Mouse (Mus musculus) inflammation-experienced regulatory T-cells (primary cell): ENCODE results near the gene Alg9. TPM values are rescaled to one million over a fixed set of nuclear protein-coding genes. Genes with fewer than 3 reads are reported as not detected.

Source experiments
- polyA plus RNA-seq, 2 experiments: library from polyadenylated mRNA; unstranded; fragments of 100-300 nt; shearing (Covaris generic); gene quantifications; one replicate each; pipeline ENCODE4 v1.2.1; 2017

Alg9 gene
- 10 to 100 TPM; 22.4 to 27.9 TPM for polyA plus RNA-seq

DNA sequence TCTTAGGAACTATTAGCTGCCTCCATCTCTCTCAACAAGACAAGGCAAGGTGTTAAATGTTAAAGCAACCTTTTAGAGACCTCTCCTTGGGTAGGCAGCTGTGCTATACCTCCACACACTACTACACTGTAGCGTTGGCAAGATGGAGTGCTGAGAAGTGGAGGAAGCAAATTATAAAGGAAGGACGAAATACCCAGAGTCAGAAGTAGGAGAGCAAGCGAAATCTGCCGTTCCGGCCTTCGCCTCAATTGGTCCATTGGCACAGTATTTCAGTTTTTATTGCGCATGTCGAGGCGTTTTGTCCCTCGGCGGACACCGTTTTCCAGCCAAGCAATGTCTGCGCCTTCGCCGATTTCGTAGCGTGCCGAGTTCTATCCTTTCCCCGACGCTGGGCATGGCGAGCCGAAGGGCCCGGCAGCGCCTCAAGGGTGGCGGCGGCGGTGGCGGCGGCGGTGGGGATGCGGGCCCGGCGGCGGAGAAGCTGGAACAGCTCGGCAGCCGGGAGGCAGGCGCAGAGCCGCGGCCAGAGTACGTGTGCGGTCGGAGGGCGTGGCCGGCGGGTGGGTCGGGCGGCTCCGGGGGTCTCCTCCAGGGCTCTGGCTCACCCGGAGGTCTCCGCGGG lies at the start of gene Alg9, which contains the start of gene 1110032A03Rik:
Gene Alg9 (plus strand): TSS at position 29 of the 622 bp plus-strand sequence.
Gene 1110032A03Rik (minus strand): TSS at position 530 of the 622 bp plus-strand sequence.

DNA sequence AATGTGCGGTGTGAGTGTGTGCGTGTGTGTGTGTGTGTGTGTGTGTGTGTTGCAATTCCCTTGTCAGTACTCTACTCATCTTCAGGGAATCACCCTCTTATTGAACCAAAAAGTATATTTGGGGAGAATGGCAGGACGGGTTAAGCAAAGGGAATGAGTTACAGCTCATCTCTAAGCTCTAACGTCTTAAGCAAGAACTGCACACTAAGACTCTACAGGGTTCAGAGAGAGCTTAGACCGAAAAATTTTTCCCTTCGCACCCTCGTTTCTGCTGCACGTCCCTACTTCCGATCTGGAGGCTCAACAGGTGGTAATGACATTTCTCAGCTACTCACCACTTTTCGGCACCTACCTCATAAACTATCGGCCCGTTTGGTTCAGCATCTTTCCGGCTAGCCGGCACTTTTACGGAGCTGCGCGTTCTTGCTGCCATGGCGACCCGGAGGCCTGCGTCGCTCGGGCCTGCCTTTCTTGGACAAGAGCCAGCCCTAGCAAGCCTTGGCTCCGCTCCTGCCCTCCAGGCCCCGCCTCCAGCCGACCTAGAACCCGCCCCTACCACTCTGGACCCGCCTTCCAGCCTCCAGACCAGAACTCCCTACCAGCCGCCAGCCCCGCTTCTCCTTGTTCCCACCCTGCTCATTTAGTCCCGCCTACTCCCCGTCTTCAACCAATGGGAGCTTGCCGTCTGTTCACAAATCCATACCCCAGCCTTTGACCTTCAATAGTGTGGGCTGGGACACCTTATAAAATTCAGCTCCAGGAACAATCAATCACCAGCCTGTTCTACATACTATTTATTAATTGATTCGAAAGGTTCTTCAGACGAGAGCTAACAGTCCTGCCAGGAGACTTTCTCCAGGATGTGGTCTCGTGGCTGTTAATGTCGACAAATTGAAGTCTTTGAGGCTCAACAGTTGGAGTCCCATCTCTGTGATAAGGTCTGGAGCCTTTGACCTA lies 35.6 kb upstream of the Alg9 start, which contains the start of gene Dixdc1:
Gene Dixdc1 (minus strand): TSS at position 604 of the 957 bp plus-strand sequence.

DNA sequence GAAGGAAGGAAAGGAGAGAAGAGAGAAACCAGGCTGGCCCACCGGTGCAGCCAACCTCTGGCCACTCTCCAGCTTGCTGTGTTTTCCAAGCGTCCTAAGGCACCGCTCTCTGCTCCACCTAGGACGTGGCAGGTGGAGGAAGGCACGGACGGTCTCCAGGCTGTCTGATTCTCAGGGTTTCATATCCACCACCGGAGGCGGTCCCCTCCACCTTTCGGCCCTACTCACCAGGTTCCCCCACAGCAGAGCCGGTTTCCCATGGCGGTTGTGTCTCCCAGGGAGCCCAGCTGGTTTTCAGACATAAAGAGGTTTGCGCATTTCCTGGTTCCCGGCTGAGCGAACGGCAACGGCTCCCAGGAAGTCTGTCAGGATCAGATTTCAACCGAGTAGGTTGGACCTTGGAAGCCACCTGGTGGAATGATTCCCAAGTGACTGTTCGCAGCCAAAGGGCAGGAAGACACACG lies 28.6 kb upstream of the Alg9 start, which contains the start of gene 2310030G06Rik:
Gene 2310030G06Rik (minus strand): TSS at position 323 of the 464 bp plus-strand sequence.

DNA sequence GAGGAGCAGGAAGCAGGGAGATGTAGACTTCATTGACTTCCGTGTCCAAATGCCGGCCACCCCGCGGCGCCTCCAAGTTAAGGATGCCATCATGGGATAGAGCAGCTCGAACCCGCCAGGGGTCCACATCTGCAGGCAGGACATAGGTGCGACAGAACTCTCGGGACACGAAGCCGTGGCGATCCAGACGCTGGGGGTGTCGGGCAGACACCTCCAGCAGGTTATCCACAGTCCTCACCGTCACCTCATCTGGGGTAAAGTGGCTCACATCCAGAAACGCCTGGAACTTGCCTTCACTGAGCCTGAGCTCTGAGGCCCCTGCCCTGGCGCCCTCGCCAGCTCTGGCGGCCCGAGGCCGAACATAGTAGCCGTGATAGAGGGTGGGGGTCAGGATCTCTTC lies 23.5 kb upstream of the Alg9 start, which contains the start of gene Cryab:
Gene Cryab (plus strand): TSS at position 3 of the 400 bp plus-strand sequence.

DNA sequence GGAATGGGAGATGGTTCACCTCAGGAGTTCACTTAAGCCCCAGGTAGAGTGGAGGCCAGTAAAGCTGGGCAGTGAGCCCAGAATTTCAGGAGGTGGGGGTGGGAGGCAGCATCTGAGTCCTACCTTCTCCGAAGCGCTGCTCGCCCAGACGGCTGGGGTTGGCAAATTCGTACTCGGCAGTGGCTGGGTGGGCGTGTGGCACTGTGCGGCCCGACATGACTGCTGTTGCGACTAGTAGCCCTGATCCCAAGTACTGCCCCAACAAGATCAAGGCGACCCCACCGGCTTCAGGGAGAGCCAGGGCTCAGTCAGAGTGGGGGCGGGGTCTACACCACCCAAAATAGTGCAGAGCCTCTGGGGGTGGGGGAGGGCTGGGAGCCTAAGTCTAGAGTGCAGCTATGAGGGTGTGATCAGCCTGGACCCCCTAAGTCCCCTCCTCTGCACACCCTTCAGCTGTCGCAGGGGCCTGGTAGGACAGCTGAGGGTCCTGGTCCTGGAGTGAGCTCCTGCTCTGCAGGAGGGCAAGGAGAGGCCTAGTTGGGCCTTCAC lies 22.7 kb upstream of the Alg9 start, which contains the start of gene Hspb2:
Gene Hspb2 (minus strand): TSS at position 301 of the 549 bp plus-strand sequence.

DNA sequence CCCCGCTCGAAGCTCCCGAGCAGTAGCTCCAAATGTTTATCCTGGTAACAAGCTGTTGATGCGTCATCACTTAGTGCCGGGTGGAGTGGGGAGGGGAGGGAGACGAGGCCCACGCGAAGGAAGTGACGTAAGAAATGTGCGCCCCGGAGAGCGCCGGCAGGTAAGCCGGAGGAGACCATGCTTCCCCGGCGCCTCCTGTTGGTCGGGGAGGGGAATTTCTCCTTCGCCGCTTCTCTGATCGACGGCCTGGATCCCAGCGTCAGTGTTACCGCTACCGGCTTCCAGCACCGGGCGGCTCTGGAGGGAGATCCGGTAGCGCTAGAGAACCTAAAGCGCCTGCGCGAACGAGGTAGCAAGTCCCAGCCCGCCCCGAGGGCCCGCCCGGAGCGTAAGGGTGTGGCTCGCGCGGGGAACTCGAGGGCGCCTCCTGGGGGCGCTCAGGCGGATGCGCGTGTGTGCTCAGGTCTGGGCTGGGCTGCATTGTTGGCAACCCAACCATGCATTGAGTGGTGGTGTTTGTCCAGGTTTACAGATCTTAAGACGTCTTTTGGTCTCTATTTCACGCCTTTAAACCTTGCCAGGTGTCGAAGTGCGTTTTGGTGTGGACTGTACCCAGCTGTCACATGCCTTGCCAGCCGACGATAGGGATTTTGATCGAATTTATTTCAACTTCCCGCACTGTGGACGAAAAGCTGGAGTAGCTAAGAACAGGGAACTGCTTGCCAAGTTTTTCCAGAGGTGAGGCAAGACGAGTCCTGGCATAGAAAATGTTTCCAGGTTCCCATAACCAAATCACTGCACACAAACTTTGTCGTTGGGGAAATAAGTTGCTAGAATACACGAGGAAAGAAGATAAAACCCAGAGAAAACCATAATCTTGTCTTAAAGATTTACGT lies 6.5 kb upstream of the Alg9 start, which contains the start of gene Fdxacb1:
Gene Fdxacb1 (plus strand): TSS at position 130 of the 896 bp plus-strand sequence.

DNA sequence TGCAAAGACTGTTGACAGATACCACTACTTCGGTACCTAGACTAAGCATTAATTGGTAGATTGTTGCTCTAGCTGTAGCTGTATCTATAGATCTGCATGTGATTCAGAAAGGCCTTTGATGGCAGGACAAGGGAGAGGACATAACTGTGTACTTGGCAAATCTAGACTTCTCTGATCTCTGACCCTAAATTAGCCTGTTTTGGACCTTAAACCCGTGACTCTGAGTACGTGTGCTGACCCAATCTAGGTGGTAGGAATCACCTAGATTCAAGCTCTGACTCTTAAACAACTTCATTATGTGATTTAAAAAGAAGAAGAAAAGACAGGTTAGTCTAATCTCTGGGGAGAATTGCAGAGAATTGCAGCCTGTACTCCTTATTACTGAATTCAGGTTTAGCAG lies 70.3 kb downstream of the Alg9 start, which contains the start of gene Ppp2r1b:
Gene Ppp2r1b (plus strand): TSS at position 221 of the 400 bp plus-strand sequence.

Other genes with a start within 250 kb of the Alg9 start
- gene Pts, start 246.3 kb upstream of the Alg9 start, polyA plus RNA-seq = 100 to 1,000 TPM; 113 to 121 TPM
- gene Il18, start 220.2 kb upstream of the Alg9 start, polyA plus RNA-seq = 1 to 10 TPM in 1 of 2 experiments, under 1 TPM in 1; 0.33 to 4.7 TPM
- gene Bco2, start 219.8 kb upstream of the Alg9 start, polyA plus RNA-seq = under 1 TPM in 1 of 2 experiments, not detected in 1; 0.35 TPM
- under 1 TPM in 1 of 2 experiments, not detected in 1; 0.56 TPM for gene Tex12, start 213.7 kb upstream of the Alg9 start, polyA plus RNA-seq
- 100 to 1,000 TPM; 153 to 163 TPM for gene Sdhd, start 171.2 kb upstream of the Alg9 start, polyA plus RNA-seq
- gene Timm8b, start 171.1 kb upstream of the Alg9 start, polyA plus RNA-seq = 10 to 100 TPM; 85.5 to 92.1 TPM
- 1 to 10 TPM in 1 of 2 experiments, under 1 TPM in 1; 0.93 to 1.1 TPM for gene Pih1d2, start 157.7 kb upstream of the Alg9 start, polyA plus RNA-seq
- gene Nkapd1, start 157.6 kb upstream of the Alg9 start, polyA plus RNA-seq = 10 to 100 TPM; 23.6 to 30.3 TPM
- gene Dlat, start 115.2 kb upstream of the Alg9 start, polyA plus RNA-seq = 10 to 100 TPM; 40.4 to 49.8 TPM
- gene Dixdc1, start 35.5 kb upstream of the Alg9 start, polyA plus RNA-seq = 1 to 10 TPM in 1 of 2 experiments, under 1 TPM in 1; 0.77 to 1.2 TPM
- 1 to 10 TPM in 1 of 2 experiments, not detected in 1; 1.4 TPM for gene 2310030G06Rik, start 28.5 kb upstream of the Alg9 start, polyA plus RNA-seq
- 1 to 10 TPM in 1 of 2 experiments, under 1 TPM in 1; 0.39 to 1.0 TPM for gene Cryab, start 23.7 kb upstream of the Alg9 start, polyA plus RNA-seq
- gene Hspb2, start 22.7 kb upstream of the Alg9 start, polyA plus RNA-seq = not detected
- 1 to 10 TPM; 4.7 to 9.9 TPM for gene Fdxacb1, start 6.8 kb upstream of the Alg9 start, polyA plus RNA-seq
- 10 to 100 TPM in 1 of 2 experiments, 1 to 10 TPM in 1; 7.2 to 16.3 TPM for gene 1110032A03Rik, start 501 bp downstream of the Alg9 start, polyA plus RNA-seq
- gene Ppp2r1b, start 70.3 kb downstream of the Alg9 start, polyA plus RNA-seq = 10 to 100 TPM; 60.9 to 81.3 TPM
- gene Sik2, start 234.1 kb downstream of the Alg9 start, polyA plus RNA-seq = 10 to 100 TPM; 31.6 to 37.1 TPM